Mouse (Mus musculus) heart, adult 8-10 months (tissue): Measurements from ENCODE around the gene Khdrbs1. TPM values are rescaled to one million over a fixed set of nuclear protein-coding genes. Genes with fewer than 3 reads are reported as not detected.
"Not testable (repeated sequence)": the region's sequence is repeated elsewhere in the genome, so short reads cannot be mapped to it uniquely, and the experiment has no call there.

Source experiments
- DNase-seq: peaks from one replicate; pipeline ENCODE4 v3.0.0; 2022; ENCODE audit warnings: low spot score
- total RNA-seq, 4 experiments: library from RNA; stranded (reverse); gene quantifications; 2 replicates each; pipeline ENCODE4 v1.2.4; 2022

Khdrbs1 gene
- total RNA-seq = 10 to 100 TPM; 33.9 to 38.6 (median 37.7) TPM

GRCm38 (mm10) chr4:129742232-129743009 is at the start of gene Khdrbs1:
Gene Khdrbs1, minus strand, starts transcription at chr4:129742303.
- DNase-seq = peak; percentile 93

- no peak for DNase-seq
Measured at GRCm38 (mm10) chr4:129791399-129791798, 49.3 kb upstream of the Khdrbs1 start.

- no peak for DNase-seq
Measured at GRCm38 (mm10) chr4:129790475-129790874, 48.4 kb upstream of the Khdrbs1 start.

- no peak for DNase-seq
Measured at GRCm38 (mm10) chr4:129789635-129790034, 47.5 kb upstream of the Khdrbs1 start.

- no peak for DNase-seq
Measured at GRCm38 (mm10) chr4:129788693-129789092, 46.6 kb upstream of the Khdrbs1 start.

GRCm38 (mm10) chr4:129785178-129785577 is 43.1 kb upstream of the Khdrbs1 start:
- DNase-seq = peak; percentile 88

GRCm38 (mm10) chr4:129783506-129783905 is 41.4 kb upstream of the Khdrbs1 start:
- DNase-seq = no peak

GRCm38 (mm10) chr4:129782857-129783331 is 40.8 kb upstream of the Khdrbs1 start:
- DNase-seq = no peak

- DNase-seq = peak; percentile 24
Measured at GRCm38 (mm10) chr4:129781881-129782675, 40.0 kb upstream of the Khdrbs1 start.

GRCm38 (mm10) chr4:129771672-129772521 is 29.8 kb upstream of the Khdrbs1 start:
- no peak for DNase-seq

GRCm38 (mm10) chr4:129771314-129771671 is 29.2 kb upstream of the Khdrbs1 start:
- no peak for DNase-seq

GRCm38 (mm10) chr4:129770600-129770999 is 28.5 kb upstream of the Khdrbs1 start:
- no peak for DNase-seq

GRCm38 (mm10) chr4:129768742-129769141 is 26.6 kb upstream of the Khdrbs1 start:
- not testable (repeated sequence) for DNase-seq

GRCm38 (mm10) chr4:129767782-129768181 is 25.7 kb upstream of the Khdrbs1 start:
- no peak for DNase-seq

GRCm38 (mm10) chr4:129765351-129765750 is 23.2 kb upstream of the Khdrbs1 start:
- no peak for DNase-seq

- DNase-seq = not testable (repeated sequence)
Measured at GRCm38 (mm10) chr4:129762496-129762895, 20.4 kb upstream of the Khdrbs1 start.

GRCm38 (mm10) chr4:129761606-129762005 is 19.5 kb upstream of the Khdrbs1 start:
- DNase-seq = no peak

- no peak for DNase-seq
Measured at GRCm38 (mm10) chr4:129755455-129755854, 13.4 kb upstream of the Khdrbs1 start.

- no peak for DNase-seq
Measured at GRCm38 (mm10) chr4:129754742-129755141, 12.6 kb upstream of the Khdrbs1 start.

GRCm38 (mm10) chr4:129750430-129750829 is 8.3 kb upstream of the Khdrbs1 start:
- no peak for DNase-seq

GRCm38 (mm10) chr4:129746591-129746990 is 4.5 kb upstream of the Khdrbs1 start:
- DNase-seq = no peak

- DNase-seq = no peak
Measured at GRCm38 (mm10) chr4:129746106-129746505, 4.0 kb upstream of the Khdrbs1 start.
